Mouse (Mus musculus) forebrain, embryonic 14.5 days (tissue): Measurements from ENCODE around the gene Pmpcb. TPM values are rescaled to one million over a fixed set of nuclear protein-coding genes. Genes with fewer than 3 reads are reported as not detected.
"Not testable (repeated sequence)": the region's sequence is repeated elsewhere in the genome, so short reads cannot be mapped to it uniquely, and the experiment has no call there.

Experiments used
- ATAC-seq: fragments of 200-750 bp; cut with Nextera tagmentation; 2 replicates; pipeline ENCODE4 v1.8.0; 2017; ENCODE audit warnings: mild to moderate bottlenecking, moderate library complexity
- DNase-seq: peaks from one replicate; pipeline ENCODE4 v3.0.0-alpha.2; 2015; ENCODE audit warnings: low spot score
- H3K27ac ChIP-seq: fragments of 300-500 bp; sonication (generic); 2 replicates; pipeline ENCODE4 v1.5.1; 2014; ENCODE audit warnings: low read depth, mild to moderate bottlenecking, control low read depth, low read length, moderate library complexity
- H3K27me3 ChIP-seq: fragments of 300-500 bp; sonication (generic); replicated peaks from 2 replicates; pipeline ENCODE4 v1.6.1; 2014; ENCODE audit warnings: low read length, control low read depth, mixed read lengths; ENCODE audit not compliant: control insufficient read depth, insufficient read depth
- H3K36me3 ChIP-seq: fragments of 300-500 bp; sonication (generic); 2 replicates; pipeline ENCODE4 v1.6.1; 2014; ENCODE audit warnings: low read length, control low read depth; ENCODE audit not compliant: control insufficient read depth, insufficient read depth
- H3K4me1 ChIP-seq: fragments of 300-500 bp; sonication (generic); 2 replicates; pipeline ENCODE4 v1.6.1; 2014; ENCODE audit warnings: antibody characterized with exemption, low read length, control low read depth; ENCODE audit not compliant: control insufficient read depth, insufficient read depth
- H3K4me2 ChIP-seq: fragments of 300-500 bp; sonication (generic); 2 replicates; pipeline ENCODE4 v1.6.1; 2014; ENCODE audit warnings: mild to moderate bottlenecking, control low read depth, low read length
- H3K4me3 ChIP-seq: fragments of 300-500 bp; sonication (generic); 2 replicates; pipeline ENCODE4 v1.5.1; 2014; ENCODE audit warnings: low read depth, low read length, control low read depth
- H3K9ac ChIP-seq: fragments of 300-500 bp; sonication (generic); 2 replicates; pipeline ENCODE4 v1.6.1; 2014; ENCODE audit warnings: mild to moderate bottlenecking, low read length, control low read depth, moderate library complexity
- H3K9me3 ChIP-seq: fragments of 300-500 bp; sonication (generic); replicated peaks from 2 replicates; pipeline ENCODE4 v1.6.1; 2016; ENCODE audit warnings: low read length, control low read depth, mixed read lengths; ENCODE audit not compliant: control insufficient read depth
- WGBS: fragments of 180-500 bp; shearing (Covaris S2); extraction: QIAGEN DNeasy Blood & Tissue Kit; methylation state at CpG from one replicate; pipeline ENCODE4 v1.1.7; 2014; 5-methylcytosine and 5-hydroxymethylcytosine counted together
- polyA plus RNA-seq: library from polyadenylated mRNA; unstranded; fragments of >200 nt; fragmentation: Nextera tagmentation; extraction: Ambion mirVana; gene quantifications from 2 replicates; pipeline ENCODE4 v1.2.1, GENCODE M21; 2014

The Pmpcb gene
- 104 and 106 TPM in 2 replicates for polyA plus RNA-seq

DNA sequence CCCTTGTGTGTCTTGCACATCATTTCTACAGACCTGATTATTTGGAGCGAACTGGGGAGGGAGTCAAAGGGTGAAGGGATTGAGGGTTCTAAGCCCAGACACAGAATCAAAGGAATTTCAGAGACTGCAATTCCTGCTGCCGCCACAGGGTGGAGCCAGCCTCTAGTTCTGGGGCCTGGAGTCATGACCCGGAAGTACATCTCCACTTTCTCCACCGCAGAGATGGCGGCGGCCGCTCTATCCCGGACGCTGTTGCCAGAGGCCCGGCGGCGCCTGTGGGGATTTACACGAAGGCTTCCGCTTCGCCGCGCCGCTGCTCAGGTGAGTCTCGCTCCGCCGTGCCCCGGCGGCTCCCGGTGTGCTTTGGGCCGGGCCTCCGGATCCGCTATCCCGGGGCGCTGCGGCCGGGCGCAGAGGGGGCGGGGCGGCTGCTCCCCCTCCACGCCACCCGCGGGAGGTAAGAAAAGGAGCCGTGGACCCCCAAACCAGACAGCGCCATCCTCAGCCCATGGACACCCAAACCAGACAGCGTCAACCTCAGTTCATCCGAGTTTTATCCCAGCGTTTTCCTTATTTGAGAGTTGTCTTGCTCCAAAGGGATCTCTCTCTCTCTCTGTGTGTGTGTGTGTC lies at the start of gene Pmpcb:
Gene Pmpcb (plus strand): TSS at position 186 of the 630 bp plus-strand sequence.
- H3K27me3 ChIP-seq, result no peaks in the 10 kb centered on the region
- peaks cover 18% of the 10 kb centered on the region for H3K4me1 ChIP-seq
- 0% methylated on average over 38 of the region's 42 CpGs for WGBS
- peak; percentile 65 for ATAC-seq
- H3K9ac ChIP-seq, result peak within 1 kb of the TSS; percentile 88
- DNase-seq, result peak; percentile 94
- H3K4me2 ChIP-seq, result peak within 1 kb of the TSS; percentile 64
- peak within 1 kb of the TSS; percentile 87 for H3K27ac ChIP-seq
- no peaks in the 10 kb centered on the region for H3K9me3 ChIP-seq
- peaks cover 34% of the 10 kb centered on the region for H3K36me3 ChIP-seq
- peak within 1 kb of the TSS; percentile 88 for H3K4me3 ChIP-seq

DNA sequence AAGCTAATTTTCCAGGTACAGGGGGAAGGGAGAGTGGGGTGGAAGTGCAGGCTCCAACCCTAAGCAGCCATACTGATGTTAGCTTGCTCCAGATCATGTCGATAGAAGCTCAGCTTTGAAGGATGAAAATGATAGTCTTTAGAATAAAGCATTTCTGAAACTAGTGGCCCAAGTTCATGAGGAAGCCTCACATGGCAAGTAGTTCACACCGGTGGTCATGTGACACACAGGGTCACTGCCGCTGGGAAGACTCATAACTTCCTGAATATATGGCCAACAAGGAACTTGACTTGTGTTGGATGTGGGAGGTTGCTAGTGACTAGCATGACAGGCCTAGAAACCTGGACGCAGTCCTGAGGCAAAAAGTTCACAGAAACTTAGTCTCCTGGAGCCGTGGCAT lies 44.7 kb upstream of the Pmpcb start:
- Histone ChIP-seq H3K9me3 (no peaks in the 10 kb centered on the region), H3K4me3 (no peak overlapping the region), H3K27ac (no peak overlapping the region), H3K36me3 (no peaks in the 10 kb centered on the region), H3K4me2 (no peak overlapping the region), H3K4me1 (no peaks in the 10 kb centered on the region), H3K27me3 (no peaks in the 10 kb centered on the region), H3K9ac (no peak overlapping the region)
- no peak for DNase-seq
- no peak for ATAC-seq
- 93% methylated on average over 5 of the region's 5 CpGs for WGBS

DNA sequence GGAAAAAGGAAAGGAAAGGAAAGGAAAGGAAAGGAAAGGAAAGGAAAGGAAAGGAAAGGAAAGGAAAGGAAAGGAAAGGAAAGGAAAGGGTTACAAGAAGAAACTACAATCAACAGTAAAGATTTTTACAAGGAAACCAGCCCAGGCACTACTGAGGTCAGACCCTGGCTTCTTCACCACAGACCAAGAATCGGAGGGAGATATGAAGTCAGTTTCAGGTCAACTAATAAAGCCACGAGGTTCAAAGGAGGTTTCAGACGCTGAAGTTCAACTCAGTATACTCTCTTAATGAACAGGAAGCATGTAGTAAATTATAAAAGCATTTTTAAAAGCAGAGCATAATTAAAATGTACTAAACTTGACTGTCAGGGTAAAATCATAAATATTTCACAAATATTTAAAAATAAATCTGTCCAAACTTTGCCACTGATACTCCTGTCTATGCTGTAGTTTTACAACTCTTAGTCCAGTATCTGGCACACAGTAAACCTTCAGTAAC lies 43.5 kb upstream of the Pmpcb start:
- Histone ChIP-seq H3K36me3 (no peaks in the 10 kb centered on the region), H3K27me3 (no peaks in the 10 kb centered on the region), H3K4me1 (no peaks in the 10 kb centered on the region), H3K9me3 (no peaks in the 10 kb centered on the region), H3K27ac (no peak overlapping the region), H3K9ac (no peak overlapping the region), H3K4me3 (no peak overlapping the region), H3K4me2 (no peak overlapping the region)
- DNase-seq, result no peak
- ATAC-seq, result no peak
- 88% methylated on average over 3 of the region's 3 CpGs for WGBS

- Histone ChIP-seq H3K4me2 (no peak overlapping the region), H3K36me3 (no peaks in the 10 kb centered on the region), H3K9ac (no peak overlapping the region), H3K4me1 (no peaks in the 10 kb centered on the region), H3K27ac (no peak overlapping the region), H3K27me3 (no peaks in the 10 kb centered on the region), H3K9me3 (no peaks in the 10 kb centered on the region), H3K4me3 (no peak overlapping the region)
- ATAC-seq (no peak), DNase-seq (no peak)
- 90% methylated on average over 3 of the region's 3 CpGs for WGBS
Observed at GRCm38 (mm10) chr5:21694854-21695490, 42.0 kb upstream of the Pmpcb start.

GRCm38 (mm10) chr5:21699555-21699954 lies 37.4 kb upstream of the Pmpcb start:
- H3K9ac ChIP-seq, H3K4me1 ChIP-seq, DNase-seq, H3K27me3 ChIP-seq, ATAC-seq, H3K36me3 ChIP-seq, H3K9me3 ChIP-seq, H3K27ac ChIP-seq: not testable (repeated sequence)
- Histone ChIP-seq H3K4me3 (peak overlapping the region; percentile 3; the same call in 1 of the 2 replicates), H3K4me2 (peak overlapping the region; percentile 29)
- WGBS, result 76% methylated on average over 3 of the region's 3 CpGs

- Histone ChIP-seq H3K4me2 (peak overlapping the region; percentile 66), H3K9ac (peak overlapping the region; percentile 88), H3K4me3 (peak overlapping the region; percentile 64), H3K9me3 (no peaks in the 10 kb centered on the region), H3K27ac (peak overlapping the region; percentile 97; the same call in 1 of the 2 replicates), H3K36me3 (no peaks in the 10 kb centered on the region), H3K4me1 (no peaks in the 10 kb centered on the region), H3K27me3 (no peaks in the 10 kb centered on the region)
- 7% methylated on average over 10 of the region's 10 CpGs for WGBS
- ATAC-seq (no peak), DNase-seq (no peak)
Observed at GRCm38 (mm10) chr5:21700272-21700821, 36.6 kb upstream of the Pmpcb start.

- Histone ChIP-seq H3K4me2 (peak overlapping the region; percentile 66), H3K9ac (peak overlapping the region; percentile 88), H3K4me1 (no peaks in the 10 kb centered on the region), H3K27ac (peak overlapping the region; percentile 97), H3K36me3 (no peaks in the 10 kb centered on the region), H3K27me3 (no peaks in the 10 kb centered on the region), H3K4me3 (peak overlapping the region; percentile 64), H3K9me3 (no peaks in the 10 kb centered on the region)
- DNase-seq, result no peak
- WGBS, result 0% methylated on average over 22 of the region's 22 CpGs
- ATAC-seq, result peak; percentile 76; the same call in 1 of the 2 replicates
Observed at GRCm38 (mm10) chr5:21700934-21701333, 36.0 kb upstream of the Pmpcb start.

GRCm38 (mm10) chr5:21701351-21702008 lies 35.5 kb upstream of the Pmpcb start, which contains the start of gene Napepld:
Gene Napepld, minus strand, starts transcription at chr5:21701396.
- H3K9me3 ChIP-seq, result no peaks in the 10 kb centered on the region
- ATAC-seq (peak; percentile 99), DNase-seq (peak; percentile 98)
- peak within 1 kb of the TSS; percentile 64 for H3K4me3 ChIP-seq
- no peaks in the 10 kb centered on the region for H3K27me3 ChIP-seq
- WGBS, result 0% methylated on average over 47 of the region's 59 CpGs
- H3K4me1 ChIP-seq, result no peaks in the 10 kb centered on the region
- H3K27ac ChIP-seq, result peak within 1 kb of the TSS; percentile 97
- H3K36me3 ChIP-seq, result no peaks in the 10 kb centered on the region
- H3K9ac ChIP-seq, result peak within 1 kb of the TSS; percentile 88
- peak within 1 kb of the TSS; percentile 66 for H3K4me2 ChIP-seq
